Mouse (Mus musculus): ENCODE measurements around the gene Slc22a27.
"Not testable (repeated sequence)": the region's sequence is repeated elsewhere in the genome, so short reads cannot be mapped to it uniquely, and the experiment has no call there.

Slc22a27 gene

GRCm38 (mm10) chr19:7965927-7966326, at the start of gene Slc22a27:
Gene Slc22a27, minus strand, starts transcription at chr19:7966027.
- not testable (repeated sequence) for DNase-seq

GRCm38 (mm10) chr19:8011596-8011995, 45.8 kb upstream of the Slc22a27 start:
- DNase-seq: not testable (repeated sequence)

DNA sequence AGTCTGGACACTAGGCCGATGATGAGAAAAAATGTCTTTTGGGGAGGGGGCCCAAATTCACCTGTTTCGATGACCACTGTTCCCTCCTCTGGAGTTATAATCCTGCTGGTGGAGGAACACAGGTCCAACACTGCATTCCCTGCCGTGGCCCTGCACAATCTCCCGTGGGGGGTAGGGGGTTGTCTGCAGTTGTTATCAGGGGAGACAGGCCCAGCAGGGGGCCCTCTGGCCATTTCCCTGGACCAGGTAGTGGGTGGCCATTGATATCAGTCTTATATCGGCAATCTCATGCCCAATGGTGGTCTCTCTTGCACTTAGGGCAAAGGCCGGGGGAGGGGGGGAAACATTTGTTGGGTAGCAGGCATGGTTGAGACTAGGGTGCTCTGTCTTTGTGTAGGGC, 43.3 kb upstream of the Slc22a27 start:
- DNase-seq: not testable (repeated sequence)

GRCm38 (mm10) chr19:7968703-7969102, 2.9 kb upstream of the Slc22a27 start:
- DNase-seq: no peak

DNA sequence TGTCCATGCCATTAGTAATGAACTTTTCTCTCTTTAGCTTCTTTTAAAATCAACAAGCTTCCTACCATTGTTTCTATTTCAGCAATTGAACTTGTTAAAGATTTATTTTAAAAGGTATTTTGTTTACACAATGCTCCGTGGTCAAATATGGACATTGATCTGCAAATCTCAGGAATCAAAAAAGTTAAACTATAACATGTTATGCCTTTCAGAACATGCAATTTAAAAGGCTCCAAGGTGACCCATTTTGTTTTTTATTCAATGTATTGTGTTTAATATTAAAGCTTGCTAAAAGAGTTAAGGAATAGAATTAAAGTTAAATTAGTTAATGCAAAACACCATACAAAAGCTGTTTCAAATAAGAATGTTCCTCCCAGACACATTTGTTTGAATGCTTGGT, 723 bp upstream of the Slc22a27 start:
- not testable (repeated sequence) for DNase-seq

- not testable (repeated sequence) for DNase-seq
Observed at GRCm38 (mm10) chr19:7939391-7939790, 26.4 kb downstream of the Slc22a27 start.

DNA sequence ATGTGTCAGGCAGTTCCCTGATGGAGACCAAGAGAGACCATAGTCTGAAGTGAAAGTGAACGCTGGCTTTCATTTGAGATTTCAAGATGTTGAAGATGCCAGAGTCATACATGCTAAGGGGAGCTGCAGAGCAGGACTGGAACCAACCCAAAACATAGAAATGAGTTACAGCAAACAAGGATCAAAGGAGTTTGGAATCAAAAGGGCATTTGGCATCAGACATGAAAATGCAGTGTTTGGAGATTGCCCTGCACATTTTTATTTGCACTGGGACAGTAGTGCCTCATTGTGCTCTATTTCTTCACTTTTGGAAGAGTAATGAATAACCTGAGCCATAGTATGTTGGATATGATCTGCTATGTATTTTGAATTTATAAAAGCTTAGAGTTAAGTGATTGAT, 89.2 kb downstream of the Slc22a27 start:
- DNase-seq: no peak

DNA sequence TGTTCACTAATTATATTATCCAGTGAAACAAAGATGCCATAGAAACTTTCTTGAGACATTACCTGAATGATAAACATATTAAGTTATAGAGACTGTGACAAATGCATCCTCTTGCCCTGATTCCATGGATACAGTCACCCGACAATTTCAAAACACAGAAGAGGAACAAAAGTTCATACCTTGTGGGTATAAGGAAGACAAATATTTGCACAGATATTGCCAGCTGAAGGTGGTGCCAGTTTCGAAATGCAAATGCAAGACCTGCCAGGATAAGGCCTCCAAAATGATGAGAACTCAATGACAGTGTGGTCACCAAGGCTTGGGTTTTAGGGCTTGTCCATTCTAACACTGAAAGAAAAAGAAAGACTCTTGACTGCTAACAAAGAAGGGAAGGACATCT, 136.0 kb downstream of the Slc22a27 start:
- no peak for DNase-seq

Measured in cerebellum, postnatal 25 days (tissue).